13 mouse cellular contexts compared by ENCODE assay signal in genomic region chr7:130016015-130016874, GRCm38 (mm10).
DNase-seq lines count a peak whose midpoint lies in the region; ATAC-seq lines count a peak whose summit lies in the region.
"Had no signal": no experiment of that assay in that cellular context is flagged by ENCODE, and none has a peak within 500 bp of the region (broad histone marks: within the 10 kb centered on the region; RNA-seq: fewer than 3 reads in every experiment).

No protein-coding gene starts in this region.

- H3K27ac ChIP-seq in embryonic facial prominence, embryonic 10.5 days (replicated peaks), result peak overlapping the region; percentile 68
- H3K27ac ChIP-seq in heart, embryonic 14.5 days (replicated peaks in 1 of 2; ENCODE audit: control insufficient read depth in 1 of 2, insufficient read depth in 1 of 2, low read depth in 2 of 2, low read length in 2 of 2), result peak overlapping the region; percentile 52 to 67; a peak in 3 of 4 replicates
- peak overlapping the region; percentile 39; the same call in 1 of the 2 replicates for H3K27ac ChIP-seq in liver, embryonic 13.5 days
- H3K27ac ChIP-seq: midbrain, embryonic 10.5 days; neural tube, embryonic 15.5 days had no signal

- peaks cover 57% of the 10 kb centered on the region for H3K4me1 ChIP-seq in embryonic facial prominence, embryonic 10.5 days
- H3K4me1 ChIP-seq in heart, embryonic 14.5 days (ENCODE audit: control insufficient read depth in 2 of 2, insufficient read depth in 2 of 2, low read length in 2 of 2), result peaks cover 17 to 18% of the 10 kb centered on the region in 2 experiments; a peak in 3 of 4 replicates
- no peaks in the 10 kb centered on the region; the same call in 1 of the 2 replicates for H3K4me1 ChIP-seq in liver, embryonic 13.5 days (replicated peaks)
- H3K4me1 ChIP-seq: neural tube, embryonic 15.5 days had no signal

- H3K27me3 ChIP-seq in embryonic facial prominence, embryonic 10.5 days (replicated peaks; ENCODE audit: low read depth, poor library complexity, severe bottlenecking), result no peaks in the 10 kb centered on the region
- H3K27me3 ChIP-seq in heart, embryonic 14.5 days (ENCODE audit: control insufficient read depth, insufficient read depth, low read length), result no peaks in the 10 kb centered on the region
- H3K27me3 ChIP-seq in liver, embryonic 13.5 days, result no peaks in the 10 kb centered on the region
- H3K27me3 ChIP-seq: neural tube, embryonic 15.5 days had no signal

- no peak overlapping the region; the same call in 1 of the 2 replicates for H3K4me2 ChIP-seq in heart, embryonic 14.5 days (ENCODE audit: low read length)
- no peak overlapping the region for H3K4me2 ChIP-seq in liver, embryonic 13.5 days
- H3K4me2 ChIP-seq: neural tube, embryonic 15.5 days had no signal

- DNase-seq in Muller cell, postnatal 12 days (ENCODE audit: inconsistent ontology term), result peak; percentile 18
- DNase-seq in embryonic facial prominence, embryonic 10.5 days (ENCODE audit: low spot score), result no peak
- no peak for DNase-seq in liver, embryonic 13.5 days
- DNase-seq in spleen, adult 18-20 months, result no peak
- no peak for DNase-seq in cerebellum, postnatal 14 days
- DNase-seq: adrenal gland, adult 8-10 months; cerebellum, adult 9-10 months; thymus, postnatal 4 days had no signal

- no peak overlapping the region for H3K9ac ChIP-seq in heart, embryonic 14.5 days (ENCODE audit: low read length)
- H3K9ac ChIP-seq in liver, embryonic 13.5 days, result no peak overlapping the region
- H3K9ac ChIP-seq: neural tube, embryonic 15.5 days had no signal

- WGBS in embryonic facial prominence, embryonic 10.5 days, result 73% methylated on average over 17 of the region's 17 CpGs
- WGBS in heart, embryonic 14.5 days, result 53% methylated on average over 17 of the region's 17 CpGs
- 54% methylated on average over 17 of the region's 17 CpGs for whole genome bisulfite sequencing in liver, embryonic 13.5 days (ENCODE audit: insufficient replicate concordance)

- H3K36me3 ChIP-seq in embryonic facial prominence, embryonic 10.5 days (replicated peaks), result no peaks in the 10 kb centered on the region
- no peaks in the 10 kb centered on the region for H3K36me3 ChIP-seq in heart, embryonic 14.5 days (ENCODE audit: control insufficient read depth, insufficient read depth, low read length)
- H3K36me3 ChIP-seq in liver, embryonic 13.5 days, result no peaks in the 10 kb centered on the region
- H3K36me3 ChIP-seq: midbrain, embryonic 10.5 days; neural tube, embryonic 15.5 days had no signal

- no peaks in the 10 kb centered on the region for H3K9me3 ChIP-seq in embryonic facial prominence, embryonic 10.5 days
- H3K9me3 ChIP-seq in heart, embryonic 14.5 days (ENCODE audit: control insufficient read depth, low read length), result no peaks in the 10 kb centered on the region
- H3K9me3 ChIP-seq in liver, embryonic 13.5 days (replicated peaks), result no peaks in the 10 kb centered on the region
- H3K9me3 ChIP-seq: midbrain, embryonic 10.5 days; neural tube, embryonic 15.5 days had no signal

- H3K4me3 ChIP-seq in embryonic facial prominence, embryonic 10.5 days, result no peak overlapping the region
- H3K4me3 ChIP-seq in heart, embryonic 14.5 days (ENCODE audit: control insufficient read depth in 1 of 2, insufficient read depth in 1 of 2, low read depth in 1 of 2, low read length in 2 of 2), result no peak overlapping the region
- H3K4me3 ChIP-seq in liver, embryonic 13.5 days (replicated peaks), result no peak overlapping the region
- H3K4me3 ChIP-seq: midbrain, embryonic 10.5 days; neural tube, embryonic 15.5 days had no signal

- peak; percentile 31; the same call in 1 of the 2 replicates for ATAC-seq in heart, embryonic 14.5 days (ENCODE audit: insufficient number of reproducible peaks, insufficient read depth, low FRiP score, low read depth)
- ATAC-seq in liver, embryonic 13.5 days (ENCODE audit: low read depth), result no peak
- no peak for ATAC-seq in inflammation-experienced regulatory T-cells, adult 6 months
- ATAC-seq: hindbrain, embryonic 16.5 days had no signal
